Mouse (Mus musculus) intestine, embryonic 16.5 days (tissue): ENCODE data around the gene Hnf1a. TPM values are rescaled to one million over a fixed set of nuclear protein-coding genes. Genes with fewer than 3 reads are reported as not detected.

Experiments used
- ATAC-seq: fragments of 200-750 bp; cut with Nextera tagmentation; 2 replicates; pipeline ENCODE4 v1.8.0; 2017; ENCODE audit warnings: moderate TSS enrichment, moderate library complexity
- H3K27ac ChIP-seq: fragments of 300-500 bp; sonication (generic); 2 replicates; pipeline ENCODE4 v1.5.1; 2014; ENCODE audit warnings: mild to moderate bottlenecking, low read length
- H3K27me3 ChIP-seq: fragments of 300-500 bp; sonication (generic); replicated peaks from 2 replicates; pipeline ENCODE4 v1.6.1; 2014; ENCODE audit warnings: low read length, control low read depth, mixed read lengths; ENCODE audit not compliant: control insufficient read depth, insufficient read depth
- H3K36me3 ChIP-seq: fragments of 300-500 bp; sonication (generic); 2 replicates; pipeline ENCODE4 v1.6.1; 2014; ENCODE audit warnings: low read length, control low read depth; ENCODE audit not compliant: control insufficient read depth, insufficient read depth
- H3K4me1 ChIP-seq: fragments of 300-500 bp; sonication (generic); 2 replicates; pipeline ENCODE4 v1.6.1; 2014; ENCODE audit warnings: low read length, control low read depth, mixed read lengths; ENCODE audit not compliant: control insufficient read depth, insufficient read depth
- H3K4me2 ChIP-seq: fragments of 300-500 bp; sonication (generic); 2 replicates; pipeline ENCODE4 v1.6.1; 2014; ENCODE audit warnings: low read depth, low read length, control low read depth
- H3K4me3 ChIP-seq: fragments of 300-500 bp; sonication (generic); 2 replicates; pipeline ENCODE4 v1.5.1; 2014; ENCODE audit warnings: mild to moderate bottlenecking, low read length
- H3K9ac ChIP-seq: fragments of 300-500 bp; sonication (generic); 2 replicates; pipeline ENCODE4 v1.6.1; 2014; ENCODE audit warnings: low read depth, low read length
- H3K9me3 ChIP-seq: fragments of 300-500 bp; sonication (generic); 2 replicates; pipeline ENCODE4 v1.6.1; 2016; ENCODE audit warnings: low read length, control low read depth; ENCODE audit not compliant: control insufficient read depth
- WGBS: fragments of 180-500 bp; shearing (Covaris S2); extraction: QIAGEN DNeasy Blood & Tissue Kit; methylation state at CpG from one replicate; pipeline ENCODE4 v1.1.7; 2014; 5-methylcytosine and 5-hydroxymethylcytosine counted together
- polyA plus RNA-seq: library from polyadenylated mRNA; unstranded; fragments of >200 nt; fragmentation: Nextera tagmentation; extraction: Ambion mirVana; gene quantifications from 2 replicates; pipeline ENCODE4 v1.2.1, GENCODE M21; 2015

Gene Hnf1a
- polyA plus RNA-seq, 1 experiment from 2014 or later, result 16.1 TPM

DNA sequence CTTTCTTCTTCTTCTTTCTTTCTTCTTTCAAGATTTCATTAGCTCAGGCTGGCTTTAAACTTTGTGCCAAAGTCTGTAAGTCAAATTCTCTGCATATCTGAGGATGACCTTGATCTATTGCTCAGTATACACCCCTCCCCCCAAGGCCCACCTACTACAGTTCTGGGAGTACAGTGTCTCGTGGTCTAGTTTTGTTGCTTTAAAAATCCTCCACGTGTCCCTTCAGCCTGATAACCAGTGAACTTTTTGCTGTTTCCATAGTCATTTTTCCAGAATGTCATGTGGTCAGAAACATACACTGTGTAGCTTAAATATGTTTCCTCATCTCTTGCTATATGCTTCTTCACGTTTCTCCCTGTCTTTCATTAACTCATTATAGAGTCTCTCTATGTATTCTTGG lies 39.1 kb upstream of the Hnf1a start:
- Histone ChIP-seq H3K36me3 (no peaks in the 10 kb centered on the region), H3K27ac (no peak overlapping the region), H3K4me2 (0 out of 2 replicates have a peak overlapping the region, but pooled peaks have one; percentile 91), H3K9me3 (no peaks in the 10 kb centered on the region), H3K9ac (no peak overlapping the region), H3K4me1 (peaks cover 19% of the 10 kb centered on the region), H3K27me3 (no peaks in the 10 kb centered on the region), H3K4me3 (no peak overlapping the region)
- 42% methylated on average over 3 of the region's 3 CpGs for WGBS
- ATAC-seq, result no peak

DNA sequence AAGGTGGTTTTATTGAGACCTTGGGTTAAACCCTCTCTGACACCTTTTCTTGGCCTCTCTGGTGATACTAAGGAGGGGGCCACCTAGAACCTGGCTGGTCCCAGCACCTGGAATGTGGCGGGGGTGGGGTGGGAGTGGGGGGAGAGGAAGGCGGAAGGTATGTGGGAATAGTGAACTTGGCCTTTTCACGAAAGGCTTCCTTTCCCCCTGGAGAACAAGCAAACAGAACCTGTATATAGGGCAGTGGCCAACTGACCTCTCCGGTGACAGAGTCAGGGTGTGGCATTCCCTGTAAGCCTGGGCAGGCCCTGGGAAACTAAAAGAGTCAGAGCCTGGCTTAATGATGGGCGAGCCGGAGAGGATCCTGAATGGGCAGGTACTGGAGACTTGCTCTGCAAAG lies 38.2 kb upstream of the Hnf1a start:
- Histone ChIP-seq H3K9me3 (no peaks in the 10 kb centered on the region), H3K4me3 (no peak overlapping the region), H3K9ac (no peak overlapping the region), H3K4me2 (no peak overlapping the region), H3K27me3 (no peaks in the 10 kb centered on the region), H3K27ac (no peak overlapping the region), H3K36me3 (no peaks in the 10 kb centered on the region), H3K4me1 (peaks cover 15% of the 10 kb centered on the region)
- WGBS, result 77% methylated on average over 6 of the region's 6 CpGs
- ATAC-seq, result no peak

DNA sequence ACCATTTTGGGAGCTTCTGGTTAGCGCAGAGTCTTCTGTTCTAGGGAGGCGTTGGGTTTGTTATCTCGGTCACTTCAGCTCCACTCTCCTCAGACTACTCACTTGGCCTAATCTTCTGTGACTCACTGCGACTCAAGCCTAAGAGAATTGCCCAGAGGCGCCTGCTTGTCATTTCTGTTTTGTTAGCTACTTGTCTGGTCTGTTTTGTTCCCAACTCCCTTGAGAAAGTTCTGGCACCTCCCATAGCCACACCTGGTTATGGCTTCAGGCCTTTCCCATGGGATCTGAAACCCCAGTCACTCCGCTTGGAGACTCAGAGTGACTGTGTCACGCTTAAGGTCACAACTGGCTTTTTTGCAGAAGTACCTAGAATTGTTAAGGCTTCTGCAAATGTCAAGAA lies 37.4 kb upstream of the Hnf1a start:
- H3K9me3 ChIP-seq, result no peaks in the 10 kb centered on the region
- no peak overlapping the region for H3K27ac ChIP-seq
- no peaks in the 10 kb centered on the region for H3K36me3 ChIP-seq
- H3K4me2 ChIP-seq, result no peak overlapping the region
- H3K4me1 ChIP-seq, result peaks cover 12% of the 10 kb centered on the region
- no peaks in the 10 kb centered on the region for H3K27me3 ChIP-seq
- 84% methylated on average over 7 of the region's 7 CpGs for WGBS
- no peak overlapping the region for H3K4me3 ChIP-seq
- no peak overlapping the region for H3K9ac ChIP-seq
- no peak for ATAC-seq

DNA sequence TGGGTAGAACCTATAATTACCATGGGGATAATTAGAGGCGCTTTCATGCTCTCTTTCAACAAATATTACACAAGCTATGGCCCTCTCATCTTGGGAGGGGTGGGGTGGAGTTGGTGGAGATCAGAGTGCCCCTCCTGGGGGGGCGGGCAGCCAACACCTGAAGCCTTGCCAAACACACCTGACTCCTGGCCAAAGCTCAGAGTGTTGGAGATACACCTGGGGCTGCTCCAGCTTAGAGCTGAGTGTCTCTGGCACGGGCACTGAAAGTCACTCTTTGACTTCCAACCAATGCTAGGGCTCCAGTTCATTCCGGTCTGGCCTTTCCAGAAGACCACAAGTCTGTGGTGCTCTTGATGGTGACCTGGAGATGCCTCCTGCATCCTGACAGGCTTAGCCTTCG lies 36.9 kb upstream of the Hnf1a start:
- peaks cover 6% of the 10 kb centered on the region for H3K4me1 ChIP-seq
- H3K4me2 ChIP-seq, result no peak overlapping the region
- H3K27me3 ChIP-seq, result no peaks in the 10 kb centered on the region
- H3K36me3 ChIP-seq, result no peaks in the 10 kb centered on the region
- 90% methylated on average over 5 of the region's 5 CpGs for WGBS
- ATAC-seq, result no peak
- H3K9me3 ChIP-seq, result no peaks in the 10 kb centered on the region
- H3K9ac ChIP-seq, result no peak overlapping the region
- H3K4me3 ChIP-seq, result no peak overlapping the region
- no peak overlapping the region for H3K27ac ChIP-seq

DNA sequence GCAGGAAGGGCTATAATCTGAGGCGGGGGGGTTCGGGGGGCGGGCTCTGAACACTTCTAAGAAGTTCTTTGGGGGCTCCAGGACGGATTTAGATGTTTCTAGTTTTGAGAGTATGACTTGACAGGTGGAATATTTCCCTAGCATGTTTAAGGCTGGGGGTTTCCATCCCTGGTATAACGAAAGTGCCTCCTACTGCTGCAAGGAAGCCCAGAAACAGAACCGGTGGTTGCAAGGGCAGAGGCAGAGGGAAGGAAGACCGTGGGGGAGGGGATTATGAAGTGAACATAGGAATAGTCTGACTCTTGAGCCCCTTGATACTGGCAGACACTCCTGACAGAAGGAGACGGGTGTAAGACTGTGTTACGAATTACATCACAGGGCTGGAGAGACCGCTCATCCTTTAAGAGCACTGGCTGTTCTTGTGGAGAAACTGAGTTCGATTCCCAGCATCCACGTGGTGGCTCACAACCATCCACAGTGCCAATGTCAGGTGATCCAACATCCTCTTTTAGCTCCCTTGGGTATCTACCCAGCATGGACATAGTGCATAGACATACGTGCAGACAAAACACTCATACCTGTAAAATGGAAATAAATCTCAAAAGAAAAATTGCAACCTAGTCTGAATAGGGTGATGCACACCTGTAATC lies 32.5 kb upstream of the Hnf1a start:
- H3K27me3 ChIP-seq, result no peaks in the 10 kb centered on the region
- H3K9ac ChIP-seq, result no peak overlapping the region
- no peak overlapping the region for H3K4me2 ChIP-seq
- no peaks in the 10 kb centered on the region; the same call in 1 of the 2 replicates for H3K4me1 ChIP-seq
- WGBS, result 75% methylated on average over 13 of the region's 13 CpGs
- no peak overlapping the region for H3K4me3 ChIP-seq
- H3K9me3 ChIP-seq, result no peaks in the 10 kb centered on the region
- no peak overlapping the region for H3K27ac ChIP-seq
- no peaks in the 10 kb centered on the region for H3K36me3 ChIP-seq
- ATAC-seq, result no peak

DNA sequence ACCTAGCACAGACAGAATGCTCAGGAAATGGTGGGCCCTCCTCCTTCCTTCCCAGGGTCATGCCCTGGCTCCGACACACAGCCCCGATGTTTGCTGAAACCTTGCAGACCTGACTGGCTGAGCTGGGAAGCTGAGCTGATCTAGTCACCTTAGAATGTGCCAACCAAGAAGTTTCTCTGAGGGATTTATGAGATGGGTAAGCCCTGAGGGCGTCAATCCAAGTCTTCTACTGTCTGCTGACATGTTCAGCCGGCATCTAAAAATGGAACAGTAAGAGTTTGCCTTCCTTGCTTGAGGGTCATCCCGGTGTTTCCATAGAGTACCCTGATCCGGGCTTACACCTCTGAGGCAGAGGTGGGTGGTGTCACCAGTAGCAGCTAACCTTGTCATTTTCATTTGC lies 31.9 kb upstream of the Hnf1a start:
- Histone ChIP-seq H3K27me3 (no peaks in the 10 kb centered on the region), H3K4me1 (no peaks in the 10 kb centered on the region; the same call in 1 of the 2 replicates), H3K36me3 (no peaks in the 10 kb centered on the region), H3K4me3 (no peak overlapping the region), H3K4me2 (no peak overlapping the region), H3K9me3 (no peaks in the 10 kb centered on the region), H3K27ac (no peak overlapping the region), H3K9ac (no peak overlapping the region)
- WGBS, result 62% methylated on average over 6 of the region's 6 CpGs
- ATAC-seq, result no peak

DNA sequence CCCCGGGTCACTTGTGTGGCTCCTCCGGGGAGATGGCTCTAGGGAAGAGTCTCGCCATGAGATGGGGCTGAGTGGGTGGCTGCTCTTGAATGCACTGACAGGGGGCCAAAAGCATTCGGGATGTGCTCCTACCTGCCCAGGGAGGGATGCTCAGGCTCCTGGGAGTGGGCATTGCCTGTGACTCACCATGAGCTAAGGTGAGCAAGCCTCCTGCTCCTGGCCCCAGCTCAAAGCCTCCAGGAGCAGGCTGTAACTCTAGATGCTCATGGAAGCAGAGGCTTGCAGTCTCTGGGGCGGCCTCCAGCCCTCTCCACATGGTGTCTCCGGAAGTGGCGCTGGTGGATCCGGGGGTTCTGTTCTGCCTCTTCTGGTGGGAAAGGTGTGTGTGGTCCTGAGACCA lies 30.6 kb upstream of the Hnf1a start:
- no peak for ATAC-seq
- Histone ChIP-seq H3K4me3 (no peak overlapping the region), H3K4me1 (no peaks in the 10 kb centered on the region; the same call in 1 of the 2 replicates), H3K36me3 (no peaks in the 10 kb centered on the region), H3K4me2 (no peak overlapping the region), H3K27ac (no peak overlapping the region), H3K27me3 (no peaks in the 10 kb centered on the region), H3K9me3 (no peaks in the 10 kb centered on the region), H3K9ac (no peak overlapping the region)
- 81% methylated on average over 8 of the region's 8 CpGs for WGBS

DNA sequence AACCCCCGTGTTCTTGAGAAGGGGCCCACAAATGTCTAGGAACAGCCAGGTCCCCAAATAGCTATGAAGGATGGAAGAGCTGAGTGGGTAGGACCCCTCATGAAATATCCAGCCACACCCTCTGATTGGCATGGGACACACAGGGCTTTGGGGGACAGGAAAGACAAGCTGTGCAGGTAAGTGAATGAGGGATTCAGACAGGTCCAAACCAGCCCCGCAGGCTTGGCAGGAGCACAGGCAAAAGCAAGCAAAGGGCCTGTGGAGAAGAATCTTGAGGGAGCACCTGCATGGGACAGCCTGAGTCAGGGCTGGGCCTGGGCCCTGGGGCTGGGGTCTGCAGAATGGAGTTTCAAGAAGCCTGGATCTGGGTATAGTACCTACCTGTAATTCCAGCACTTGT lies 29.6 kb upstream of the Hnf1a start:
- Histone ChIP-seq H3K27ac (no peak overlapping the region), H3K4me2 (no peak overlapping the region), H3K4me3 (no peak overlapping the region), H3K9me3 (no peaks in the 10 kb centered on the region), H3K36me3 (no peaks in the 10 kb centered on the region), H3K27me3 (no peaks in the 10 kb centered on the region), H3K9ac (no peak overlapping the region), H3K4me1 (no peaks in the 10 kb centered on the region; the same call in 1 of the 2 replicates)
- no peak for ATAC-seq
- WGBS, result 67% methylated on average over 2 of the region's 2 CpGs

DNA sequence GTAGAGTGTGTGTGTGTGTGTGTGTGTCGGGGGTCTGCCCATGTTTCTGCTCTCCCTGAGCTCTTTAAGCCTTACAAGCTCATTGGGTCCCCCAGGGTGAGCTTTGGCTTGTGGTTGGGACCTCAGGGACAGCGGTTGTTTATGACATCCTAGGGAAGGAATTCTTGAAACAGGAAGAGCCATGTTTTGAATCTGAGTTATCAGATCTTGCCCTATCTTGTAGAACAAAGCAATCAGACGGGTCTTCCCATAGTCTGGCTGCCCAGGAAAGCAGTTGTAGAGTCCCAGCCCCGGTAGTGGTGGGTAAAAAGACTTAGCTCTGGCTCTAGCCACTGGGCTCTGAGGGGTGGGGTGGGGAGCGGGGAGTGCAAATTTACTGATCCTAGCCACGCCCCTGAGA lies 26.4 kb upstream of the Hnf1a start:
- Histone ChIP-seq H3K4me3 (no peak overlapping the region), H3K27ac (no peak overlapping the region), H3K36me3 (no peaks in the 10 kb centered on the region), H3K9me3 (no peaks in the 10 kb centered on the region), H3K4me1 (no peaks in the 10 kb centered on the region; the same call in 1 of the 2 replicates), H3K9ac (no peak overlapping the region), H3K4me2 (no peak overlapping the region), H3K27me3 (no peaks in the 10 kb centered on the region)
- no peak for ATAC-seq
- 60% methylated on average over 6 of the region's 6 CpGs for WGBS

DNA sequence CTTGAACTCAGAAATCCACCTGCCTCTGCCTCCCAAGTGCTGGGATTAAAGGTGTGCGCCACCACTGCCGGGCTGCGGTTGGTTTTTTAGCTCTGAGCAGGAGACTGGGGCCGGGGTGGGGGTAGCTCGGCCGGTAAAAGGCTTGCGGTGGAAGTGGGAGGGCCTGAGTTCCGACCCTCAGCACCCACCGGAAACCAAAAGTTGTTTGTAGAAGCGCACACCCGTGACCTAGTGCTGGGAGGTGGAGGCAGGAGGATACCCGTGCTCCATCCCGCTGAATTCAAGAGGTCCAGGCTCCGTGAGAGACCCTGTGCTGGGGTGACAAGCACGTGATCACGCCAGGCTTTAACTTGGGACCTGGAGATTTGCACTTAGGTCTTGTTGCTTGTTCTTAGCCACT lies 25.6 kb upstream of the Hnf1a start:
- no peak overlapping the region for H3K4me3 ChIP-seq
- no peak overlapping the region for H3K27ac ChIP-seq
- H3K9ac ChIP-seq, result no peak overlapping the region
- ATAC-seq, result no peak
- no peaks in the 10 kb centered on the region for H3K27me3 ChIP-seq
- WGBS, result 83% methylated on average over 16 of the region's 16 CpGs
- H3K4me2 ChIP-seq, result no peak overlapping the region
- no peaks in the 10 kb centered on the region for H3K9me3 ChIP-seq
- no peaks in the 10 kb centered on the region; the same call in 1 of the 2 replicates for H3K4me1 ChIP-seq
- H3K36me3 ChIP-seq, result no peaks in the 10 kb centered on the region
